Mouse (Mus musculus) embryonic facial prominence, embryonic 14.5 days (tissue): Measurements from ENCODE around the gene Mov10. TPM values are rescaled to one million over a fixed set of nuclear protein-coding genes. Genes with fewer than 3 reads are reported as not detected.

Experiments
- ATAC-seq: fragments of 200-750 bp; cut with Nextera tagmentation; 2 replicates; pipeline ENCODE4 v1.8.0; 2017; ENCODE audit warnings: low read depth, moderate number of reproducible peaks, moderate TSS enrichment
- DNase-seq: peaks from one replicate; pipeline ENCODE4 v3.0.0-alpha.2; 2015; ENCODE audit warnings: low spot score
- H3K27ac ChIP-seq: fragments of 300-500 bp; sonication (generic); replicated peaks from 2 replicates; pipeline ENCODE4 v1.5.1; 2014; ENCODE audit warnings: low read depth, mild to moderate bottlenecking, low read length, moderate library complexity
- H3K27me3 ChIP-seq: fragments of 300-500 bp; sonication (generic); replicated peaks from 2 replicates; pipeline ENCODE4 v1.6.1; 2014; ENCODE audit warnings: low read length; ENCODE audit not compliant: control insufficient read depth, insufficient read depth
- H3K36me3 ChIP-seq: fragments of 300-500 bp; sonication (generic); 2 replicates; pipeline ENCODE4 v1.6.1; 2014; ENCODE audit warnings: low read length, mixed read lengths; ENCODE audit not compliant: control insufficient read depth, insufficient read depth
- H3K4me1 ChIP-seq: fragments of 300-500 bp; sonication (generic); 2 replicates; pipeline ENCODE4 v1.6.1; 2014; ENCODE audit warnings: antibody characterized with exemption, low read length; ENCODE audit not compliant: control insufficient read depth, insufficient read depth
- H3K4me2 ChIP-seq: fragments of 300-500 bp; sonication (generic); 2 replicates; pipeline ENCODE4 v1.6.1; 2014; ENCODE audit warnings: low read depth, mild to moderate bottlenecking, low read length, moderate library complexity, mixed read lengths
- H3K4me3 ChIP-seq: fragments of 300-500 bp; sonication (generic); 2 replicates; pipeline ENCODE4 v1.5.1; 2014; ENCODE audit warnings: low read depth, mild to moderate bottlenecking, low read length
- H3K9ac ChIP-seq: fragments of 300-500 bp; sonication (generic); 2 replicates; pipeline ENCODE4 v1.6.1; 2014; ENCODE audit warnings: low read depth, mild to moderate bottlenecking, low read length, moderate library complexity, mixed read lengths
- H3K9me3 ChIP-seq: fragments of 300-500 bp; sonication (generic); 2 replicates; pipeline ENCODE4 v1.6.1; 2016; ENCODE audit warnings: low read length; ENCODE audit not compliant: control insufficient read depth
- WGBS: fragments of 180-500 bp; shearing (Covaris S2); extraction: QIAGEN DNeasy Blood & Tissue Kit; methylation state at CpG from one replicate; pipeline ENCODE4 v1.1.7; 2014; 5-methylcytosine and 5-hydroxymethylcytosine counted together
- polyA plus RNA-seq: library from polyadenylated mRNA; unstranded; fragments of >200 nt; fragmentation: Nextera tagmentation; extraction: Ambion mirVana; gene quantifications from 2 replicates; pipeline ENCODE4 v1.2.1, GENCODE M21; 2014

Gene Mov10
- polyA plus RNA-seq, 1 experiment from 2014 or later, result 38.1 TPM

GRCm38 (mm10) chr3:104796430-104797082, 21.8 kb downstream of the Mov10 start:
- Histone ChIP-seq H3K4me3 (no peak overlapping the region), H3K9ac (no peak overlapping the region), H3K9me3 (no peaks in the 10 kb centered on the region), H3K4me2 (no peak overlapping the region), H3K27ac (no peak overlapping the region), H3K36me3 (peaks cover 85% of the 10 kb centered on the region), H3K27me3 (no peaks in the 10 kb centered on the region), H3K4me1 (peaks cover 37% of the 10 kb centered on the region)
- no peak for DNase-seq
- no peak; the same call in 1 of the 2 replicates for ATAC-seq
- 71% methylated on average over 15 of the region's 15 CpGs for WGBS

- peaks cover 45% of the 10 kb centered on the region for H3K4me1 ChIP-seq
- 66% methylated on average over 15 of the region's 15 CpGs for WGBS
- ATAC-seq (no peak), DNase-seq (no peak)
- no peak overlapping the region for H3K4me3 ChIP-seq
- no peak overlapping the region for H3K27ac ChIP-seq
- H3K9me3 ChIP-seq, result no peaks in the 10 kb centered on the region
- H3K4me2 ChIP-seq, result no peak overlapping the region
- no peaks in the 10 kb centered on the region for H3K27me3 ChIP-seq
- peaks cover 78% of the 10 kb centered on the region for H3K36me3 ChIP-seq
- H3K9ac ChIP-seq, result no peak overlapping the region
Measured at GRCm38 (mm10) chr3:104795661-104796340, 22.6 kb downstream of the Mov10 start.

DNA sequence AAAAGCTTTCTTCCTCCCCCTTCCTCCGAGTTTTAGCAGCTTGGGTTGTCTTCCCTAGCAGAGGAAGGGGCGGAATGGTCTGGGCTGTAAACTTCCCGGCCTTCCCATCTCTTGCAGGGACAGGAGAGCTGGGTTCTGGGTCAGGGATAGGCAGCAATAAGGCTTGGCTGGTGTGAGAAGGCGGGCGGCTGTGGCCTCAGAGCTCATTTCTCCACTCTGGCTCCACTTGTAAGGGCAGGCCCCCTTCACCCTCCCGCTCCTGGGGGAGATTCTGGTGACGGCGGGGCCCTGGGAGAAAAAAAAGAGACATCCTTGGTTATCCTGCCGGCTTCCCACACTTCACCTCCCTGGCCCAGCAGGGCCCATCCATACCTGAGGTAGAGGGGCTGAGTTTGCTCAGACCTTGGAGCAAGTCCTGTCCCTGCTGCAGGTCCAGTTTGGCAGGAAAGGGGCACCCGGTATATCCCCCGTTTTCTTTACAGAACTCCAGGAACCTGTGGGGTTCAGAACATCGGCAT, 23.4 kb downstream of the Mov10 start:
- Histone ChIP-seq H3K36me3 (peaks cover 70% of the 10 kb centered on the region), H3K9ac (no peak overlapping the region), H3K4me3 (no peak overlapping the region), H3K27me3 (no peaks in the 10 kb centered on the region), H3K4me1 (peaks cover 51% of the 10 kb centered on the region), H3K9me3 (no peaks in the 10 kb centered on the region), H3K27ac (peak overlapping the region; percentile 79), H3K4me2 (no peak overlapping the region)
- WGBS, result 55% methylated on average over 11 of the region's 12 CpGs
- DNase-seq (no peak), ATAC-seq (no peak)

DNA sequence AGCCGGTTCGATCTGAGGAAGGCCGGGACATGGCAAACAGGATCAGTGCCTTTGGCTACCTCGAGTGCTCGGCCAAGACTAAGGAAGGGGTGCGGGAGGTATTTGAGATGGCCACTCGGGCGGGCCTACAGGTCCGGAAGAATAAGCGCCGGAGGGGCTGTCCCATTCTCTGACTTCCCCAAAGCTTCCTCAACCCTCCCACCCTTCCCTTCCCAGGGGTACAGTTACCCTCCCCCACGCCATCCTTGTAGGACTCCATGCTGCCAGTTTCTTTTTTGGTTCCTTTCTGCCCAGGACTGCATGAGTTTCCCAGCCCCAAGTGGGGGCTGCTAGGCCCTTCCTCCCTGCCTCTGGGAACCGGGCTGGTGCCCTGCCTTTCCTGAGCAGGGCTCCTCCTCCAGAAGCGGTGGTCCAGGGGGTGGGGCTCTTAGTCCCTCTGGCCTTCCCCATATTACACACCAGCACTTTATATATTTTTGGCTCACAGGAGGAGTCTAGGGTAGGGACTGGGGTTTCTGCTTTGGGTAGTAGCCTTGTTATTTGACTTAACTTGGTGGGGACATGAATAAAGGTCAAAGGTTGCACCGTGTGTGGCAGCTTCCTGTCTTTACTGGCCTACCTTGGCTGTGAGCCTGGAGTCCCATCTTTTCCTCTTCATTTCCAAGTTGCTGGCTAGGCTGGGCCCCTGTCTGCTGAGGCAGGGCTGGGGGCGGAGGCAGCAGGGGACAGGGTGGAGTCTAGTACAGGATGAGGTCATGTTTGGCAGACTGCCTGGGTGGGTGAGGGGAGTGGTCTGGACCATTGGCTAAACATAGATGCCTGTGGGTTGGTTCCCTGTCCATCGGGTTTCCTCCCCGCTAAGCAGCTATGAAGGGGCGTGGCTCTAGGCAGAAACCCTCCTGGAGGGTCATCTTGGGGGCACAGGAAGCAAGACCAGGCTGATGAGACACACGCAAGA, 24.2 kb downstream of the Mov10 start:
- Histone ChIP-seq H3K4me3 (0 out of 2 replicates have a peak overlapping the region, but pooled peaks have one; percentile 3), H3K4me1 (peaks cover 53% of the 10 kb centered on the region), H3K4me2 (peak overlapping the region; percentile 33), H3K36me3 (peaks cover 61% of the 10 kb centered on the region), H3K27ac (peak overlapping the region; percentile 79), H3K9ac (0 out of 2 replicates have a peak overlapping the region, but pooled peaks have one; percentile 30), H3K9me3 (no peaks in the 10 kb centered on the region), H3K27me3 (no peaks in the 10 kb centered on the region)
- WGBS, result 44% methylated on average over 20 of the region's 20 CpGs
- DNase-seq (peak; percentile 96), ATAC-seq (peak; percentile 84)

DNA sequence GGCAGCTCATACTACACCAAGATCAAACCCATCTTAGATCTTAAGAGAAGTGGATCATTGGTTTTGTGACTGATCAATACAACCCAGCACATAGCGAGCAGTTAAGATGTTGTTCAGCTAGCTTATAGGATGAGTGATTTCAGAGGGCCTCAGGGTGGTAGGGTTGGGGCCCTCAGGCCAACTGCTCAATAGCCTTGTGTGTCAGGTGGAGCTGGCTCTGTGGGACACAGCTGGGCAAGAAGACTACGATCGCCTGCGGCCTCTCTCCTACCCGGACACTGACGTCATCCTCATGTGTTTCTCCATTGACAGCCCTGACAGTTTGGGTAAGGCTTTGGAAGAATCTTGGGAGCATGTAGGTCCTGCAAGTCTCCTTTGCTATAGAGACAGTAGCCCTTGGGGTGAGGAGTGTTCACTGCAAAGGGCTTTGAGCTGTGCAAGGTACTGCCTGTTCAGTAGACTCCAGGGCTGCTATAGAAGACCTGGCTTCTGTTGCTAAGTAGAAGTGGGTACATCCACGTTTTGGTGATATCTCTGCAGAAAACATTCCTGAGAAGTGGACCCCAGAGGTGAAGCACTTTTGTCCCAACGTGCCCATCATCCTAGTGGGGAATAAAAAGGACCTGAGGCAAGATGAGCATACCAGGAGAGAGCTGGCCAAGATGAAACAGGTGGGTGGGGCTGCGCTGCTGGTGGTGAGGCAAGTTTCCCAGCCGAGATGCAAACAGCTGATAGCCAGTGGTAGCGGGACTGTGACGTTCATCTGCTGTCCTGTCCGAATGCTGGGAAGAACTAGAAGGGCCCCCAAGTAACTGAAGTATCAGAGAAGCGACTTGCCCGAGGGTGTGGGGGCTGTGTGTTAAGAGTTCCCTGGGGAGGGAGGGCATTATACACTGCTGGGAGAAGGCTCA, 25.7 kb downstream of the Mov10 start:
- Histone ChIP-seq H3K9ac (no peak overlapping the region), H3K4me2 (no peak overlapping the region), H3K27me3 (no peaks in the 10 kb centered on the region), H3K4me3 (no peak overlapping the region), H3K36me3 (peaks cover 52% of the 10 kb centered on the region), H3K9me3 (no peaks in the 10 kb centered on the region), H3K4me1 (peaks cover 53% of the 10 kb centered on the region), H3K27ac (peak overlapping the region; percentile 33; the same call in 1 of the 2 replicates)
- WGBS, result 67% methylated on average over 15 of the region's 15 CpGs
- DNase-seq (no peak), ATAC-seq (no peak)

DNA sequence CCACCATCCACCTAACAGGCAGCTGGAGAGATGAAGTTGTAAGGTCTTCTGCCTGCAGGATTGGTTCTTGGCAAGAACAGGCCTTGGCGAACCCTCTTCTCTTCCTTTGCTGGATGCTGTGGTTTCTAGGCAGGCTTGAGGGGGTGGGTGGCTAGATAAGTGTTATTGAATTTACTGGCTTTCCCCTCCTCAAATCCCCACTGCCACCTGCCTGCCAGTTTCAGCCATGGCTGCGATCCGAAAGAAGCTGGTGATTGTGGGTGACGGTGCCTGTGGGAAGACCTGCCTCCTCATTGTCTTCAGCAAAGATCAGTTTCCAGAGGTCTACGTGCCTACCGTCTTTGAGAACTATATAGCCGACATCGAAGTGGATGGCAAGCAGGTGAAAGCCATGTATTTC, 26.7 kb downstream of the Mov10 start:
- H3K4me3 ChIP-seq, result no peak overlapping the region
- WGBS, result 89% methylated on average over 8 of the region's 8 CpGs
- H3K27ac ChIP-seq, result peak overlapping the region; percentile 82; the same call in 1 of the 2 replicates

GRCm38 (mm10) chr3:104791017-104791416, 27.3 kb downstream of the Mov10 start:
- ATAC-seq (no peak), DNase-seq (no peak)
- Histone ChIP-seq H3K27me3 (no peaks in the 10 kb centered on the region), H3K9me3 (no peaks in the 10 kb centered on the region), H3K27ac (peak overlapping the region; percentile 82), H3K4me1 (peaks cover 53% of the 10 kb centered on the region), H3K4me3 (peak overlapping the region; percentile 47), H3K4me2 (peak overlapping the region; percentile 89), H3K9ac (peak overlapping the region; percentile 57), H3K36me3 (peaks cover 37% of the 10 kb centered on the region)
- 33% methylated on average over 4 of the region's 4 CpGs for WGBS

More for the DNA sequence above, 26.7 kb downstream of the Mov10 start:
- Histone ChIP-seq H3K9ac (no peak overlapping the region), H3K4me2 (peak overlapping the region; percentile 89), H3K27me3 (no peaks in the 10 kb centered on the region), H3K4me1 (peaks cover 53% of the 10 kb centered on the region), H3K9me3 (no peaks in the 10 kb centered on the region), H3K36me3 (peaks cover 43% of the 10 kb centered on the region)
- no peak for ATAC-seq
- DNase-seq, result no peak
